Mouse (Mus musculus) induced T-regulatory cell, adult 2 months (primary cell): ENCODE results near the gene Fat4.

Experiments
- DNase-seq: peaks from one replicate; pipeline ENCODE4 v3.0.0-alpha.2; 2012; ENCODE audit warnings: low read depth

The Fat4 gene

GRCm38 (mm10) chr3:38967480-38967879 is 80.7 kb downstream of the Fat4 start:
- no peak for DNase-seq

GRCm38 (mm10) chr3:38986379-38986778 is 99.6 kb downstream of the Fat4 start:
- no peak for DNase-seq

- no peak for DNase-seq
These were observed 102.4 kb downstream of the Fat4 start for GRCm38 (mm10) chr3:38989181-38989580.

GRCm38 (mm10) chr3:39000011-39000410 is 113.3 kb downstream of the Fat4 start:
- no peak for DNase-seq

- no peak for DNase-seq
These were observed 123.8 kb downstream of the Fat4 start for GRCm38 (mm10) chr3:39010544-39010943.

- DNase-seq, result no peak
These were observed 130.9 kb downstream of the Fat4 start for GRCm38 (mm10) chr3:39017633-39018032.

- no peak for DNase-seq
These were observed 149.4 kb downstream of the Fat4 start for GRCm38 (mm10) chr3:39036113-39036512.

GRCm38 (mm10) chr3:39046425-39046824 is 159.7 kb downstream of the Fat4 start:
- DNase-seq, result no peak

- DNase-seq, result no peak
These were observed 161.0 kb downstream of the Fat4 start for GRCm38 (mm10) chr3:39047621-39048303.

GRCm38 (mm10) chr3:39048304-39048667 is 161.5 kb downstream of the Fat4 start:
- no peak for DNase-seq

- no peak for DNase-seq
These were observed 163.4 kb downstream of the Fat4 start for GRCm38 (mm10) chr3:39050130-39050529.

GRCm38 (mm10) chr3:39053072-39053471 is 166.3 kb downstream of the Fat4 start:
- no peak for DNase-seq
